Mouse (Mus musculus): ENCODE measurements around the gene Naif1. TPM values are rescaled to one million over a fixed set of nuclear protein-coding genes. Genes with fewer than 3 reads are reported as not detected.

Naif1 gene
- polyA plus RNA-seq (2014; fragmentation: Nextera tagmentation; extraction: Ambion mirVana), result 6.3 and 6.4 TPM in 2 replicates

GRCm38 (mm10) chr2:32449761-32450754 lies at the start of gene Naif1:
Gene Naif1, plus strand, starts transcription at chr2:32450457.
- no peaks in the 10 kb centered on the region for H3K27me3 ChIP-seq (ENCODE audit: control insufficient read depth, insufficient read depth, low read length)
- H3K27ac ChIP-seq (ENCODE audit: low read depth, low read length), result peak within 1 kb of the TSS; percentile 83
- peak within 1 kb of the TSS; percentile 77 for H3K4me3 ChIP-seq (ENCODE audit: low read depth, low read length)
- peak within 1 kb of the TSS; percentile 79 for H3K9ac ChIP-seq (ENCODE audit: low read length)
- DNase-seq (ENCODE audit: low spot score, missing footprints) (no peak), ATAC-seq (ENCODE audit: low FRiP score) (no peak)
- peak within 1 kb of the TSS; percentile 81 for H3K4me2 ChIP-seq
- H3K36me3 ChIP-seq (ENCODE audit: control insufficient read depth, insufficient read depth, low read length), result no peaks in the 10 kb centered on the region
- WGBS, result 80% methylated on average over 15 of the region's 15 CpGs
- peaks cover 13% of the 10 kb centered on the region for H3K4me1 ChIP-seq (ENCODE audit: control insufficient read depth, insufficient read depth, low read length)
- no peaks in the 10 kb centered on the region for H3K9me3 ChIP-seq (ENCODE audit: control insufficient read depth, low read length)

DNA sequence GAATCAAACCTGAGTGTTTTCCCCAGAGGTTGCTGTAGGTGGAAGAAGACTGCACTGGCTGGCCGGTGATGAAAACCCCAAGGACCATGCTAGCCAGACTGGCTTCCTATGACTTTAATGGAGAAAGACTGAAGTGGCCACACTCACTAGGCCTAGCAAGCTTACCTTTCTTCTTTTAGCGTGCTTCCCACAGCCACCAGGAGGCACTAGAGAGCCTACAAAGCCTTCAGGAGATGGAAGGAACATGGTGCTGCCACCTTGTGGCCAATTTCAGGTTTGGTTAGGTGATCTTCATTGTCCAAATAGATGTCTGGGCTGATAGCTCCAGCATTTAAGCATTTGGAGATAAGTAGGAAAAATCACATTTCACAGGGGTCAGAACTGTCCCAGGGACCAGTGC lies 45.6 kb upstream of the Naif1 start:
- H3K4me1 ChIP-seq (ENCODE audit: control insufficient read depth, insufficient read depth, low read length), result no peaks in the 10 kb centered on the region
- H3K4me3 ChIP-seq (ENCODE audit: low read depth, low read length), result no peak overlapping the region
- 0 out of 2 replicates have a peak, but pooled peaks have one; percentile 24 for ATAC-seq (ENCODE audit: low FRiP score)

DNA sequence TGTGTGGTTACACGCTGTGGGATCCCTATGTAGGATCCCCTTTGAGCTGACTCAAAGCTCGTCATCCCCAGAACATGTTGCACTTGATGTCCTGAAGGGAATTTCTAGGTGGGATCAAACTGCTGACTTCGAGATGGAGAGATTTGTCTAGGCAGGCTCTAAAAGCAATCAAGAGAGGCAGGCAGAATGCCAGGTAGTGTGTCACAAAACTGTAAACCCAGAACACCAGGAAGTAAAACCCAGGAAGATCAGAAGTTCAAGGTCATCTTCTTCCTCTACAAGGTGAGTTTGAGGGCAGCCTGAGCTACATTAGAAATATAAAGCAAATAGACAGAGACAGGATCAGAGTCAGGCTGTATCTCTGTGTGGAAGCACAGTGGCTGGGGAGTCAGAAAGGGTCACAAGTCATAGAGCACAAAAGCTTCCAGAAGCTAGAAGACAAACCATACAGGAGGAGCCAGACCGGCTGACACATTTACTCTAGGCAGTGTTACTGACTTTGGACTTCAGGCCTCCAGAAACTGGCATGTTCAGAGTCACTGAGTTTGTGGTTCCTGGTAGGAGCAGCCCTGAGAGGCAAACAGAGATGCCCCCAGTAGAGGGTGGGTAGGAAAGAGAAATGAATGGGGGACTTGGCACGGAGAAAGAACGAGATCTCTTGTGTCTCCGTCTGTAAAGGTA lies 43.0 kb upstream of the Naif1 start:
- Histone ChIP-seq H3K36me3 (ENCODE audit: control insufficient read depth, insufficient read depth, low read length) (no peaks in the 10 kb centered on the region), H3K27me3 (ENCODE audit: control insufficient read depth, insufficient read depth, low read length) (no peaks in the 10 kb centered on the region), H3K9ac (ENCODE audit: low read length) (no peak overlapping the region), H3K4me1 (ENCODE audit: control insufficient read depth, insufficient read depth, low read length) (no peaks in the 10 kb centered on the region), H3K9me3 (ENCODE audit: control insufficient read depth, low read length) (no peaks in the 10 kb centered on the region), H3K4me2 (no peak overlapping the region), H3K27ac (ENCODE audit: low read depth, low read length) (no peak overlapping the region), H3K4me3 (ENCODE audit: low read depth, low read length) (no peak overlapping the region)
- 90% methylated on average over 7 of the region's 7 CpGs for WGBS
- DNase-seq (ENCODE audit: low spot score, missing footprints) (no peak), ATAC-seq (ENCODE audit: low FRiP score) (no peak)

More for the DNA sequence above, 45.6 kb upstream of the Naif1 start:
- Histone ChIP-seq H3K9me3 (ENCODE audit: control insufficient read depth, low read length) (no peaks in the 10 kb centered on the region), H3K9ac (ENCODE audit: low read length) (no peak overlapping the region), H3K4me2 (no peak overlapping the region), H3K36me3 (ENCODE audit: control insufficient read depth, insufficient read depth, low read length) (no peaks in the 10 kb centered on the region), H3K27ac (ENCODE audit: low read depth, low read length) (no peak overlapping the region), H3K27me3 (ENCODE audit: control insufficient read depth, insufficient read depth, low read length) (no peaks in the 10 kb centered on the region)
- DNase-seq (ENCODE audit: low spot score, missing footprints), result peak; percentile 99
- 35% methylated on average over 2 of the region's 2 CpGs for WGBS

GRCm38 (mm10) chr2:32408429-32409424 lies 41.5 kb upstream of the Naif1 start:
- ATAC-seq (ENCODE audit: low FRiP score) (no peak), DNase-seq (ENCODE audit: low spot score, missing footprints) (no peak)
- H3K4me3 ChIP-seq (ENCODE audit: low read depth, low read length), result no peak overlapping the region
- H3K4me1 ChIP-seq (ENCODE audit: control insufficient read depth, insufficient read depth, low read length), result no peaks in the 10 kb centered on the region
- 71% methylated on average over 25 of the region's 25 CpGs for WGBS
- H3K27ac ChIP-seq (ENCODE audit: low read depth, low read length), result no peak overlapping the region
- no peaks in the 10 kb centered on the region for H3K9me3 ChIP-seq (ENCODE audit: control insufficient read depth, low read length)
- H3K4me2 ChIP-seq, result no peak overlapping the region
- no peak overlapping the region for H3K9ac ChIP-seq (ENCODE audit: low read length)
- H3K36me3 ChIP-seq (ENCODE audit: control insufficient read depth, insufficient read depth, low read length), result no peaks in the 10 kb centered on the region
- no peaks in the 10 kb centered on the region for H3K27me3 ChIP-seq (ENCODE audit: control insufficient read depth, insufficient read depth, low read length)

- ATAC-seq (ENCODE audit: low FRiP score), result no peak
- no peak overlapping the region for H3K9ac ChIP-seq (ENCODE audit: low read length)
- no peaks in the 10 kb centered on the region for H3K4me1 ChIP-seq (ENCODE audit: control insufficient read depth, insufficient read depth, low read length)
- H3K4me2 ChIP-seq, result no peak overlapping the region
- no peaks in the 10 kb centered on the region for H3K27me3 ChIP-seq (ENCODE audit: control insufficient read depth, insufficient read depth, low read length)
- no peak overlapping the region for H3K4me3 ChIP-seq (ENCODE audit: low read depth, low read length)
- WGBS, result 95% methylated on average over 7 of the region's 7 CpGs
- H3K27ac ChIP-seq (ENCODE audit: low read depth, low read length), result no peak overlapping the region
- peaks cover 17% of the 10 kb centered on the region for H3K36me3 ChIP-seq (ENCODE audit: control insufficient read depth, insufficient read depth, low read length)
- H3K9me3 ChIP-seq (ENCODE audit: control insufficient read depth, low read length), result no peaks in the 10 kb centered on the region
- peak; percentile 35 for DNase-seq (ENCODE audit: low spot score, missing footprints)
Observed at GRCm38 (mm10) chr2:32411407-32411806, 38.9 kb upstream of the Naif1 start.

DNA sequence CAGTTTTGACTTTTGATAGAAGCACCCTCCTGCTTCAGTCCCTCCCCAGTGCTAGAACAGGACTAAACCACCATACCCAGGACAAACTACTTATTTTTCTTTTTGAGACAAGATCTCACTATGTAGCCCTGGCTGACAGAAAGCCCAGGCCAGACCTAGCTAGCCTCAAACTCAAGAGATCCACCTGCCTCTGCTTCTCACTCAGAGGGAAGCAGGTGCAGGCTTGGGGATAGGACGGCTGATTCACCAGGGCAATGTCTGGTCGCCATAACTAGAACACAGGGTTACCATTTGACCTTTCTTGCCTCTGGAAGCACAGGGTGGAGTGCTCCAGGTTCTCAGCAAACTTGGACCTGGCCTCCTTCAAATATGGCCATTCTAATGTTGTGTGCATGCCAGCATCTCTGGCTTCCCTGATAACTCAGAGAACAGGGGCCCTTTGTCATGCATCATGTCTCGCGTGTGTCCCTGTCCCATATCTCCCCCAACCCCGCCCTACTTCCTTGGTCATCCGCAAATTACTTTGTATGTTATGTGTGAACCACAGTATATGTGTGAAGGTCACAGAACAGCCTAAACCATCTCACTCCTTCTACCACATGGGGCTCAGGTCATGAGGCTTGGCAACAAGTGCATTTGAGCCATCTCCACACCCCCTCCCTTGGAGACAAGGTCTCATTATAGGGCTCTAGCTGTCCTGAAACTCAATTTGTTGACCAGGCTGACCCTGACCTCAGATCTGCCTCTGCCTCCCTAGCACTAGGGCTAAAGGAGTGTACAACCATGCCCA lies 37.3 kb upstream of the Naif1 start:
- Histone ChIP-seq H3K27ac (ENCODE audit: low read depth, low read length) (no peak overlapping the region), H3K4me3 (ENCODE audit: low read depth, low read length) (no peak overlapping the region), H3K27me3 (ENCODE audit: control insufficient read depth, insufficient read depth, low read length) (no peaks in the 10 kb centered on the region), H3K4me2 (no peak overlapping the region), H3K9ac (ENCODE audit: low read length) (no peak overlapping the region), H3K36me3 (ENCODE audit: control insufficient read depth, insufficient read depth, low read length) (peaks cover 24% of the 10 kb centered on the region), H3K4me1 (ENCODE audit: control insufficient read depth, insufficient read depth, low read length) (no peaks in the 10 kb centered on the region), H3K9me3 (ENCODE audit: control insufficient read depth, low read length) (no peaks in the 10 kb centered on the region)
- no peak for ATAC-seq (ENCODE audit: low FRiP score)
- peak; percentile 76 for DNase-seq (ENCODE audit: low spot score, missing footprints)
- 91% methylated on average over 6 of the region's 6 CpGs for WGBS

GRCm38 (mm10) chr2:32413936-32414335 lies 36.3 kb upstream of the Naif1 start:
- ATAC-seq (ENCODE audit: low FRiP score) (no peak), DNase-seq (ENCODE audit: low spot score, missing footprints) (no peak)
- no peaks in the 10 kb centered on the region for H3K4me1 ChIP-seq (ENCODE audit: control insufficient read depth, insufficient read depth, low read length)
- no peak overlapping the region for H3K9ac ChIP-seq (ENCODE audit: low read length)
- no peak overlapping the region for H3K27ac ChIP-seq (ENCODE audit: low read depth, low read length)
- H3K9me3 ChIP-seq (ENCODE audit: control insufficient read depth, low read length), result no peaks in the 10 kb centered on the region
- H3K27me3 ChIP-seq (ENCODE audit: control insufficient read depth, insufficient read depth, low read length), result no peaks in the 10 kb centered on the region
- H3K36me3 ChIP-seq (ENCODE audit: control insufficient read depth, insufficient read depth, low read length), result peaks cover 30% of the 10 kb centered on the region
- 69% methylated on average over 5 of the region's 5 CpGs for WGBS
- H3K4me3 ChIP-seq (ENCODE audit: low read depth, low read length), result no peak overlapping the region
- no peak overlapping the region for H3K4me2 ChIP-seq

DNA sequence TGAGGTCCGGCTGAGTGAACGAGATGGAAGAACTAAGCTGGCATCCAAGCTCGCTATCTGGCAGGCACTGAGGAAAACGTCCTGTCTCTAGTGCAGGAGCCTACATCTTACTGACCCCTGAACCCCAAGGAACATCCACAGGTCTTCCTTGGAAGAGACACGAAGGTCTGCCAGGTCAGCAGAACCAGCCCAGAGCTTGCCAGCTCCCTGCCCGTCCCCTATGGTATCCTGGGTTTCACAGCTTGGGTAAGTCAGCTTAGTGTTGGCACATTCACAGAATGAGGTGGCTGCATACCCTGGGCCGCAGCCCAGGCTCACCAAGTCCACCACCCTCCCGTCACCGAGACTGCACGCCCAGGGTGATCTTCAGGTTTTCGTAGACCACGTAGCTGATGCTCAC lies 34.5 kb upstream of the Naif1 start:
- Histone ChIP-seq H3K4me3 (ENCODE audit: low read depth, low read length) (no peak overlapping the region), H3K36me3 (ENCODE audit: control insufficient read depth, insufficient read depth, low read length) (peaks cover 31% of the 10 kb centered on the region), H3K9ac (ENCODE audit: low read length) (no peak overlapping the region), H3K27ac (ENCODE audit: low read depth, low read length) (no peak overlapping the region), H3K4me1 (ENCODE audit: control insufficient read depth, insufficient read depth, low read length) (no peaks in the 10 kb centered on the region), H3K27me3 (ENCODE audit: control insufficient read depth, insufficient read depth, low read length) (no peaks in the 10 kb centered on the region), H3K4me2 (no peak overlapping the region), H3K9me3 (ENCODE audit: control insufficient read depth, low read length) (no peaks in the 10 kb centered on the region)
- ATAC-seq (ENCODE audit: low FRiP score), result no peak
- WGBS, result 93% methylated on average over 12 of the region's 12 CpGs
- DNase-seq (ENCODE audit: low spot score, missing footprints), result no peak

Measured in midbrain, embryonic 11.5 days (tissue).